Mouse (Mus musculus) liver, embryonic 16.5 days (tissue): Measurements from ENCODE around the gene Sgo2a. TPM values are rescaled to one million over a fixed set of nuclear protein-coding genes. Genes with fewer than 3 reads are reported as not detected.
A peak's percentile ranks its signal among the peaks of the same experiment; 100 is the strongest.

ENCODE experiments used
- ATAC-seq: fragments of 200-750 bp; cut with Nextera tagmentation; 2 replicates; pipeline ENCODE4 v1.8.0; 2017; ENCODE audit warnings: low read depth, mild to moderate bottlenecking, moderate number of reproducible peaks, moderate library complexity
- H3K27ac ChIP-seq: fragments of 300-500 bp; sonication (generic); 2 replicates; pipeline ENCODE4 v1.5.1; 2014; ENCODE audit warnings: mild to moderate bottlenecking, low read length
- H3K27me3 ChIP-seq: fragments of 300-500 bp; sonication (generic); 2 replicates; pipeline ENCODE4 v1.6.1; 2014; ENCODE audit warnings: low read depth, low read length, mixed read lengths; ENCODE audit not compliant: control insufficient read depth, insufficient read depth
- H3K36me3 ChIP-seq: fragments of 300-500 bp; sonication (generic); 2 replicates; pipeline ENCODE4 v1.6.1; 2014; ENCODE audit warnings: mild to moderate bottlenecking; ENCODE audit not compliant: control insufficient read depth, insufficient read depth
- H3K4me1 ChIP-seq: fragments of 300-500 bp; sonication (generic); 2 replicates; pipeline ENCODE4 v1.6.1; 2014; ENCODE audit warnings: low read depth, low read length, mixed read lengths; ENCODE audit not compliant: control insufficient read depth
- H3K4me2 ChIP-seq: fragments of 300-500 bp; sonication (generic); 2 replicates; pipeline ENCODE4 v1.6.1; 2014; ENCODE audit warnings: low read depth, low read length, mixed read lengths
- H3K4me3 ChIP-seq: fragments of 300-500 bp; sonication (generic); 2 replicates; pipeline ENCODE4 v1.5.1; 2014; ENCODE audit warnings: low read depth, mild to moderate bottlenecking, low read length
- H3K9ac ChIP-seq: fragments of 300-500 bp; sonication (generic); 2 replicates; pipeline ENCODE4 v1.6.1; 2014; ENCODE audit warnings: low read depth, low read length
- H3K9me3 ChIP-seq: fragments of 300-500 bp; sonication (generic); replicated peaks from 2 replicates; pipeline ENCODE4 v1.6.1; 2016; ENCODE audit warnings: low read length; ENCODE audit not compliant: control insufficient read depth
- WGBS: fragments of 180-500 bp; shearing (Covaris S2); extraction: QIAGEN DNeasy Blood & Tissue Kit; methylation state at CpG from one replicate; pipeline ENCODE4 v1.1.7; 2014; ENCODE audit not compliant: insufficient replicate concordance; 5-methylcytosine and 5-hydroxymethylcytosine counted together
- polyA plus RNA-seq: library from polyadenylated mRNA; unstranded; fragments of >200 nt; fragmentation: Nextera tagmentation; extraction: Ambion mirVana; gene quantifications from 2 replicates; pipeline ENCODE4 v1.2.1, GENCODE M21; 2015

The Sgo2a gene
- polyA plus RNA-seq, 1 experiment from 2014 or later: 7.4 TPM

DNA sequence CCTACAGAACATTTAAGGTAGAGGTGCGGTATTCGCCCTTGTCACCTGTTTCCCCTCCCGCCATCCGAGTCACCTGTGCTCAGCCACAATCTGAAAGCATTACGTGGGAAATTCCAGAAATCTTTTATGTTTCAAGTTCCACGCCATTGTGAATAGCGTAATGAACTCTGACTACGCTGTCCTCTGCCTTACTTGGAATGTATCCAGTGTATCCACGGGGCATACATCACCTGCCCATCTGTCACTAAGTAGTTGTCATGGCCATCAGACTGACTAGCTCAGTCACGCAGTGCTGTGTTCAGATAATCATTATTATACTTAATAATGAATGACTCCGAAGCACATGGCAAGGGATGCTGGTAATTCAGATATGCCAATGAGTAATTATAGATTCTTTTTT is 59.8 kb downstream of the Sgo2a start:
- Histone ChIP-seq H3K9me3 (no peaks in the 10 kb centered on the region), H3K27ac (no peak overlapping the region), H3K4me1 (no peaks in the 10 kb centered on the region), H3K9ac (no peak overlapping the region), H3K4me2 (no peak overlapping the region), H3K4me3 (no peak overlapping the region), H3K36me3 (no peaks in the 10 kb centered on the region), H3K27me3 (no peaks in the 10 kb centered on the region)
- WGBS: 78% methylated on average over 11 of the region's 11 CpGs
- no peak for ATAC-seq

DNA sequence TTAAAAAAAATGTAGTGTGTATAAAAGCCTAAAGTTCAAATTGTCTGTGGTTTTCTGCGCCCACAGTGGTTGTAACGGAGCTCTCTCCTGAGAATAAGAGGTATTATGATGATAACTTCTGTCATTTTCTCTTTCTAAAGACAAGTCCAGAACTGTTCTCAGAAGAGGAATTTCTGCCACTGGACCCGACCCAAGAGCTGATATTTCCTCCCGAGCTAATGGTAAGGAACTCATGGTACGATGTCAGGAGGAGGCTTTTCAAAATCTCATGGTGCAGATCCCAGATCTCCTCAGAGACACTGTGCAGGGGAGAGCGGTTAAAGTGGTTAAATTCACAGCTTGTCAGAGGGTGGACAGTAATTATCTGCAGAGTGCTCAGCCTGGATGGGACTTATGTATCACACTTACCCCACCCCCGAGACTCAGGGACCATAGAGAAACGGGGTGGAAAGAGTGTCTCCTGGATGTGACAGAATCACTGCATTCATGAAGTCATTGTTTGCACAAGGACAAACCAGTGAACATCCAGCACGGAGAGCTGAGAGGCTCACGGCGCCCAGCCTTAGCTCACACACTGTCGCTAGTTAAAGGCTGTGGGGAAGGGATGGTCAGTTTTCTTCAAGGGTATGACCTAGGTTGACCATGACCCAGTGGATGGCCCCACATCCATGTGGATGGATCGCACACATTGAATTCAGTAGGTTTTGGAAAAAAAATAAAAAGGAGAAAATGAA is 60.5 kb downstream of the Sgo2a start:
- Histone ChIP-seq H3K4me3 (no peak overlapping the region), H3K27ac (no peak overlapping the region), H3K4me1 (no peaks in the 10 kb centered on the region), H3K9ac (no peak overlapping the region), H3K27me3 (no peaks in the 10 kb centered on the region), H3K4me2 (no peak overlapping the region), H3K9me3 (no peaks in the 10 kb centered on the region), H3K36me3 (no peaks in the 10 kb centered on the region)
- 60% methylated on average over 13 of the region's 13 CpGs for WGBS
- ATAC-seq: peak; percentile 39; the same call in 1 of the 2 replicates

DNA sequence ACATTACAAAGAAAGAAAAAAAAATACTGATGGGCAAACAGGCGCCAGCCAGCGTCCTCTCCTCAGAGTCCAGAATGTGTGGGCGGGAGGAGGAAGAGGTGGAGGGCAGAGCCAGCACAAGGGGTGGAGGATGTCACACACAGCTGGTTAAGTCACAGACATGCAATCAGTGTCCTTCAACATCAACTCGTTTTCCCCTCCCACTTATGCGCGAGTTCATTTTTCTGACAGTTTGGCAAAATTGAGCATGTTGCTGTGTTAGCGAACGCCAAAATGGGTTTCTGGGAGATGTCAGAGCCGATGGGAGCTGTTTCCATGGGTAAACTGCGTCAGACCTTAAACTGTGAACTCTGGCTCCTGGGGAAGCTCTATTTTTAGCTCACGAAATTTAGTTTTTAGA is 61.2 kb downstream of the Sgo2a start:
- Histone ChIP-seq H3K4me1 (no peaks in the 10 kb centered on the region), H3K36me3 (no peaks in the 10 kb centered on the region), H3K9ac (no peak overlapping the region), H3K9me3 (no peaks in the 10 kb centered on the region), H3K27me3 (no peaks in the 10 kb centered on the region), H3K27ac (no peak overlapping the region), H3K4me3 (no peak overlapping the region), H3K4me2 (no peak overlapping the region)
- WGBS: 63% methylated on average over 11 of the region's 11 CpGs
- ATAC-seq: no peak

DNA sequence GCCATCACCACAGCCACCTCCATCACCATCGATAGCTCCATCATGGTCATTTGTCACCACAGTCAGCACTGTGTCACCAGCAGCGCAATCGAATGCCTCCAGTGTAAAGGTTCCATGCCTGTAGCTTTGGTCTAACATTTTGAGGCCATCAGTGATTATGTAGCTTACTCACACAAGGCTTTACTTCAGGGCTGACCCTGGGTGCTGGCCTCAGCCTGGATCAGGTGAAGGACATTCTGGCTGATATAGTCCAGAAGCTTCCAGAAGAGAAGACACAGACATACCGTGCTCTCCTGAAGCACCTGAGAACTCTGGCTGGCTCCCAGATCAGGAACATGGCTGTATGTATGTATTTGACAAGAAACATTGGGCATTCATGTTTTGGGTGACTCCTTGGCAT is 63.1 kb downstream of the Sgo2a start:
- ATAC-seq: no peak
- no peaks in the 10 kb centered on the region for H3K36me3 ChIP-seq
- H3K27ac ChIP-seq: no peak overlapping the region
- no peak overlapping the region for H3K9ac ChIP-seq
- H3K27me3 ChIP-seq: no peaks in the 10 kb centered on the region
- WGBS: 79% methylated on average over 4 of the region's 4 CpGs
- no peak overlapping the region for H3K4me2 ChIP-seq
- no peaks in the 10 kb centered on the region for H3K9me3 ChIP-seq
- no peak overlapping the region for H3K4me3 ChIP-seq
- H3K4me1 ChIP-seq: no peaks in the 10 kb centered on the region

DNA sequence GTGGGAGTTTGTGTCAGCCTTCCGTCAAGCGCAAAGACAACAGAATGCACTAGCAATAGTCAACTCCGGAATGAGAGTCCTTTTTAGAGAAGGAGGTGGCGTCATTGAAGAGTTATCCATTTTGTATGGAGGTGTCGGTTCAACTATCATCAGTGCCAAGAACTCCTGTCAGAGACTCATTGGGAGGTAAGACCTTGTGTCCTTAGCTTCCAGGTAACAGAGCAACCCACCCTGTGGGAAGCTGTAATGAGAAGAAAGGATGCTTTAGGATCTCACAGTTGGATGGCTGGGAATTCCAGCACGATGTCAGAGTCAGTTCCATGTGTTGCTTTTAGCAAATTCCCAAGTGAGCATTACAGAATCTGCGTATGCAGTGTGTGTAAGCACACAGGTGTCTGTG is 66.4 kb downstream of the Sgo2a start:
- H3K4me3 ChIP-seq: no peak overlapping the region
- ATAC-seq: no peak
- no peak overlapping the region for H3K27ac ChIP-seq
- no peaks in the 10 kb centered on the region for H3K27me3 ChIP-seq
- H3K9me3 ChIP-seq: no peaks in the 10 kb centered on the region
- no peaks in the 10 kb centered on the region for H3K4me1 ChIP-seq
- no peak overlapping the region for H3K4me2 ChIP-seq
- H3K36me3 ChIP-seq: no peaks in the 10 kb centered on the region
- WGBS: 73% methylated on average over 7 of the region's 7 CpGs
- no peak overlapping the region for H3K9ac ChIP-seq

DNA sequence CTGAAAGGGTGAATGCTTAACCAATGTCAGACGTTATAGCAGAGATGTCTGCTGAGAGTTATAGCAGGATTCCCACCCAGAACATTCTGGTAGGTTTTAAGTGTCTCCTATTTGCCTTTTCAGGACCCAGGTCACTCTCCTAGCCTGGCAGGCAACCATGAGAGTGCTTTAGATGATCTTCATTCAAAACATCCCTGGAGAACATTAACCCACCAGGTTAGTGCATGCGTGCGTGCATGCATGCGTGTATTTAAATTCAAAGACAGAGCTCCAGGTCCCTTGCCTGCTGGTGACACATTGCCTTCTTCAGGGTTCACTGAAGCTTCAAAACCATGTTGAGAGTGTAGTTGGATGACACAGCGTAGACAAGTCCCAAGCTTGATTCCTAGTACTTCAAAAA is 69.4 kb downstream of the Sgo2a start:
- ATAC-seq: no peak
- Histone ChIP-seq H3K4me3 (no peak overlapping the region), H3K9me3 (no peaks in the 10 kb centered on the region), H3K27ac (no peak overlapping the region), H3K4me2 (no peak overlapping the region), H3K27me3 (no peaks in the 10 kb centered on the region), H3K36me3 (no peaks in the 10 kb centered on the region), H3K4me1 (no peaks in the 10 kb centered on the region), H3K9ac (no peak overlapping the region)
- 74% methylated on average over 5 of the region's 5 CpGs for WGBS

DNA sequence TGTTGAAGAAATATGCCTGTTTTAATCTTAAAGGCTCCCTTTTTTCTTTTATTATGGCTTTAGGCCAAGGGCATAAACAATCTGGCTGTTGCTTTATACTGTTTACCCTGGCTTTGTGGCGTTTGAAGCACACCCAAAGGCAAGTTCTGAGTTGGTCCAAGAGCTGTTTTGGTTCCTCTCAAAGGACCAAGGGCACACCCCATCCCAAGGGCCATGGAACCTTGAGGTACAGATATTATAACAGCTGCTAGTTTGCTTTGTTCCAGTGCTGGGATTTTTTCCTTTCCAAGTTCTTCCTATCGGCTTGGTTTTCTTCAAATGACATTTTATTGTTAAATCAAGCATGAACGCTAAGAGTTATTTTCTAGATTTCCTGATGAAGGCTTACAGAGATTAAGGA is 69.8 kb downstream of the Sgo2a start:
- H3K4me3 ChIP-seq: no peak overlapping the region
- no peaks in the 10 kb centered on the region for H3K4me1 ChIP-seq
- H3K4me2 ChIP-seq: no peak overlapping the region
- H3K27me3 ChIP-seq: no peaks in the 10 kb centered on the region
- no peak overlapping the region for H3K9ac ChIP-seq
- no peaks in the 10 kb centered on the region for H3K9me3 ChIP-seq
- ATAC-seq: no peak
- H3K27ac ChIP-seq: no peak overlapping the region
- 52% methylated on average over 3 of the region's 3 CpGs for WGBS
- no peaks in the 10 kb centered on the region for H3K36me3 ChIP-seq

DNA sequence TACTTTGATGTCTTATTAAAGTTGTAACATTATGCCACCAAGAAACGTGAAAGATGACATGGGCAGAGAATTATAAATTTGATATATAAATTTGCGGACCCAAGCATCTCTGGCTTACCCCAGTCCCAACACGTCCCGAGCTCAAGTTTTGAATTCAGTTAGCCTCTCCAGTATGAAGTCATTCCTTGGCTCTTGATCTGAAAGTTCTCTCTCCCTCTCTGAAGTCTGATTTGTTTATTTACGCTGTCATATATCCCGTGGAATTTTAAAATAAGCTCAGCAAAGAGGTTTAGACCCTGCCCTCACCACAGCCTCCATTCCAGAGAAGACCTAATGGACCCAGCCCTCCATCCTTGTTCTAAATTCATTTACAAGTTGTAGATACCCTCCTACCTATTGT is 73.4 kb downstream of the Sgo2a start:
- Histone ChIP-seq H3K4me1 (no peaks in the 10 kb centered on the region), H3K9ac (no peak overlapping the region), H3K9me3 (no peaks in the 10 kb centered on the region), H3K4me3 (no peak overlapping the region), H3K27ac (no peak overlapping the region), H3K27me3 (no peaks in the 10 kb centered on the region), H3K36me3 (no peaks in the 10 kb centered on the region), H3K4me2 (no peak overlapping the region)
- ATAC-seq: no peak
- WGBS: 70% methylated on average over 6 of the region's 6 CpGs

DNA sequence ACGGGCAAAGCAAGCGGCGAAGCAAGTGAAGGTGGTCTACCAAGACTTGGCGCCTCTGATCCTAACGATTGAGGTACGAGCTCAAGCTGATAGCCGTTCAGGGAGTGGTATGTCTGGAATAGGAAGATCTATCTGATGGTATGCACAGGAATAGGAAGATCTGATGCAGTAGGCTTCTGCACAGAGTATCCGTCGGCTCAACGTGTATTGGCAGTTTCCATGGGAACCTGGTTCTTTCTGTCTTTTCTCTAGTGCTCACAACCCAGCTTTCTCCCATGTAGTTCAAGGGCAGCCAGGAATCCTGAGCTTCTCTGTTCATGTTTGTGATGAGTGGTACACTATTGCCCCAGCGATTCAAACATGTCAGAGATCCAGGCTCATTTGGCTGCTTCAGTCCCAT is 74.3 kb downstream of the Sgo2a start:
- Histone ChIP-seq H3K36me3 (no peaks in the 10 kb centered on the region), H3K27ac (no peak overlapping the region), H3K9ac (no peak overlapping the region), H3K4me3 (no peak overlapping the region), H3K27me3 (no peaks in the 10 kb centered on the region), H3K4me2 (no peak overlapping the region), H3K9me3 (no peaks in the 10 kb centered on the region), H3K4me1 (no peaks in the 10 kb centered on the region)
- no peak for ATAC-seq
- 75% methylated on average over 11 of the region's 11 CpGs for WGBS
